Mouse (Mus musculus) granulocyte monocyte progenitor cell, adult 5-6 weeks (primary cell): ENCODE data around the gene Eea1. TPM values are rescaled to one million over a fixed set of nuclear protein-coding genes. Genes with fewer than 3 reads are reported as not detected.
"Not testable (repeated sequence)": the region's sequence is repeated elsewhere in the genome, so short reads cannot be mapped to it uniquely, and the experiment has no call there.

Source experiments
- ATAC-seq: replicated peaks from 2 replicates; pipeline ENCODE4 v1.8.0; 2016; ENCODE audit warnings: mild to moderate bottlenecking, moderate TSS enrichment, inconsistent platforms; ENCODE audit not compliant: poor library complexity, severe bottlenecking
- total RNA-seq, 2 experiments: library from RNA; stranded (forward) in 1 of 2; stranded (reverse) in 1 of 2; fragments of 200-712, 200-1000 nt in 1 of 2; fragments of >200 nt in 1 of 2; fragmentation: Nextera tagmentation in 1 of 2; gene quantifications; 2 replicates each; pipeline ENCODE4 v1.2.3; 2014 to 2017

Eea1 gene
- total RNA-seq (2014; fragmentation: Nextera tagmentation) (18.9 and 24.7 TPM in 2 replicates), total RNA-seq (2017) (28.0 and 28.8 TPM in 2 replicates)

DNA sequence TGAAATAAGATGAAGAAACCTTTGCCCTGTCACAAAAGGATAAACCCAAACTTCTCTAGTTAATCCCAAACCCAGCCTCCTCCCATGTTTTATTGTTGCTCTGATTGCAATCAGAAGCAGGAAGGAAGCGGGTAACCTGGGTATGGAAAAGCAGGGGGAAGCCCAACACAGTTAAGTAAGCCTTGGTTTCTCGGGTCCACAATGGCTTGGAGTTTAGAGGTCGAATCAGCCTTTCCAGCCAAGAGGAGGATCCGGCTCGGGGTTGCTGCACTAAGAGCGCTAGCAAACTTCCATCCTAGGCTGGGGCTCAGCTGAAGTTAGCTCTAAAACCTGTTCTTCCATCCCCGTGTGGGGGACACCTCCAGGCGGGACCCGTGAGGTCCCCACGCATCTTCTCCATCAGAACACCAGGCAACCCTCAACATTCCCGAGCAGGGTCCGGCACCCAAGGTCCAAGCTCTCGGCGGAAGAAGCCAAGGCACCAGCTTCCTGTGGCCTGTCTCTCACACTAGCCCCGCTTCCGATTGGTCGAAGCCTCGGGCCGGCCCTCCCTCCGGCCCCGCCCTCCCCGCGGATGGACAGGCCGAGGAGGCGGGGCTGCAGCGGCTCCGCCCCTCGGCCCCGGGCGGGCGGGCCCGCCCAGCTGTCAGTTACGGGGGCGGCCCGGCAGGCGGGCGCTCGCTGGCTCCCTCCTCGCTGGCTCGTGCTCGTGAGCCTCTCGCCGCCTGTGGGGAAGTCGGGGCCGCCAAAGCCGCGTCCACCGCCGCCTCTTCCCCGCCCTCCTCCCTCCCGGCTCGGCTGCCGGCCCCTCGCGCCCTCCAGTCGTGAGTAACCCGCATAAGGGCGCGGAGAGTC, at the start of gene Eea1:
TSS of gene Eea1 (plus strand) at position 605 of the 855 bp plus-strand sequence.
- ATAC-seq: peak; percentile 88

GRCm38 (mm10) chr10:95891214-95891960, 49.1 kb upstream of the Eea1 start:
- ATAC-seq: no peak

- ATAC-seq: no peak
These were observed 48.3 kb upstream of the Eea1 start for GRCm38 (mm10) chr10:95892132-95892531.

DNA sequence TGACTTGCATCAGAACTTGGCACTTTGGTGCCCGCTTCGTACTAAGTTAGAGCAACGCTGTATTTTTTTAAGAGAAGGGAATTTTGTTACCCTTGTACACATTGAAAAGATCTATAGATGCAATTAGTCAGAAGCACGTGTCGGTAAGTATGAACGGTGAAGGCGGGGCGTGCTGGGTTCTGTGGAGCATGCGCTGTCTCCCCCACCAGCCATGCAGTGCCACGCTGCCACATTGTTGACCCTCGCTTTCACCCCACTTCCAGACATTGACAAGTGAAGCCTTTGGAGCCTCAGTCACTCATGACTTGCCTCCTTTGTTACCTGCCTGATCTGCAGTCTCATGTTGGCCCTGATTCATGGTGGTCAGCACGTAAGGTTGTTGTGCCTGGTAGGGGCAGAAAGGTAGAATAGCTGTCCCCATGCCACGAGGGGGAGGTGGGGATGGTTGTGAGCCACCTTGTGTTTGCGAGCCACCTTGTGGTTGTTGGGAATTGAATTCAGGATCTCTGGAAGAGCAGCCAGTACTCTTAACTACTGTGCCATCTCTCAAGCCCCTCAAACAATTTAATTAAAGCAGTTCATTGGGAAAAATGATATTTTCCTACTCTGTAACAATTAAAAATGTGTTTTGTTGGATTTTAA, 47.0 kb upstream of the Eea1 start:
- no peak for ATAC-seq

DNA sequence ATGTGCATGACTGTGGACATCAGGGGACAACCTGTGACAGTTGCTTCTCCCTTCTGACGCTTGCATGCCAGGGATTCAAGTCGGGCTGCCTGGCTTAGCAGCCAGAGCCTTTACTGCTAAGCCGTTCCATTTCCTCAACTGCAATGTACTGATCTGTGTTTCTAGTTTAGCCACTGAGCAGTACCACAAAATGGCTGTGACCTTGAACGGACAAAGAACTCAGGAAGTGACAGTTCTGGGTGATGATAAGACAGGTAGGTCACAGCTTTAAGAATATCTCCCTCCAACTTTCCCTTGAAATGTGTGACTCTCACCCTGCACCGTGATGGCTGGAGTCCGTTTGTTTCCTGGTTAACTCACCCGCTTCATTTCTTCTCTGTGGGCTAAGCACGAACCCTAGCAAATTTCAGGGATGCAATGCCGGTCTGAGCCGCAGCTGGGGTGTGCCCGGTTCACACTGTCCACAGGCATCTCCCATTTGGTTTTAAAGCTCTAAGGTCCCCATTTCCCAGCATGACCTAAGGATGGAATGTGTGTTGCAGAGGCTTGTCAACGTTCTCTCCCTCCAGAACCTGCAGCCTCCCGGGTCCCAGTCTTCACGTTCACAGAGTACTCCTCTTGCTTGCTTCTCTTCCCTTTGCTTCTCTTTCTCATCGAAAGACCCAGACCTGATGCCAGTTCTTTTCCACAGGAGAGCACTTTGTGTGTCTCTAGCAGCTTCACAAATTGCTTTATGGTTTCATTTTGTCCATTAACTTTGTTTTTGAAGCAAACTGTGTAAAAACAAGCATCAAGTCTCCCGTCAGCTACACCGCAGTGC, 46.2 kb upstream of the Eea1 start:
- peak; percentile 19 for ATAC-seq

- peak; percentile 69 for ATAC-seq
These were observed 45.5 kb upstream of the Eea1 start for GRCm38 (mm10) chr10:95894856-95895386.

DNA sequence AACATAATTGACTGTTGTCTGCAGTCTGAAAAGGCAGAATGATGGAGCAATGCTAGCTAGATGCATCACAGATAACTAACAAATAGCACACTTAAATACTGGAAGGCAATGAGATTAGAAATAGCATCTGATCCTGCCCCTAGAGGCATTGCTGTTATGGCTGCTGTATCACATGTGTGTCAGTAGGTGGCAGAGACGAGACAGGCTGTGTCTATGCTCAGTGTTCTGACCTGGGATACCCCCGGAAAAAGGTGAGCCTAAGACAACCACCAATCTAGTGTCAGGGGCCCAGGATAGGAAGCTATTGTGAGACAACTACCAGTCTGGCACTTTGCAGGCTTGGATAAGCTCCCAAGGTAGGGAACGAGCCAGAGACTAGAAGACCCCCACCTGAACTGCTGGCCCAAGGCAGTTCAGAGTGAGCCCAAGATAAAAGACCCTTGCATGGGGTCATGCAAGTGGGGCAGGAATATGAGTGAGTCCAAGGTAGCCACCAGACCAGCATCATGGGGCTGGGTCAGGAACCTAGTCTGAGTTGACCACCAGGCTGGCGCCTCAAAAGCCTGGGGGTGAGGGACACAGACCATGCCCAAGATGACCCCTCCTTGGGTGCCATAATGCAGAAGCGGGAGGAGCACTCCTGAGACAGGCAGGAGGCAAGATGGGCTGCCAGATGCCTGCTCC, 41.8 kb upstream of the Eea1 start:
- peak; percentile 68 for ATAC-seq

- no peak for ATAC-seq
These were observed 35.8 kb upstream of the Eea1 start for GRCm38 (mm10) chr10:95904668-95905067.

GRCm38 (mm10) chr10:95909246-95909909, 31.1 kb upstream of the Eea1 start:
- ATAC-seq: no peak

DNA sequence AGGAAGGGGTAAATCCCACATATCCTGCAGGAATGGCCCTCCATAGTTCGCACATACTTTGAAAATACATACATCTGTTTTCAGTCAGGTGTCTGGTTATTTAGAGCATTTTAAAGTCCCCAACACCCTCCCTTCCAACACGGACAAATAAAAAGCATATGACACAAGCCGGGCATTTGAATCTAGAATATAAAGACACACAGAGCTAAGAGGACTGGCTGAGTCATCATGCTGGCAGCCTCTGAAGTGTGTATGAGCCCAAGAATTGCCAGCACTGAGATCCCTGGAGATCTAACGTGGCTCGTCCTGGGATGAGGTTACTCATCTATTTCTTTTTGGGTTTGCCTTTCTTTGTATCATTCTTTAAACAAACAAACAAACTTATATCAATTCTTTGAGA, 29.4 kb upstream of the Eea1 start:
- no peak for ATAC-seq

GRCm38 (mm10) chr10:95914434-95915174, 25.8 kb upstream of the Eea1 start:
- ATAC-seq: no peak

- ATAC-seq: no peak
These were observed 21.7 kb upstream of the Eea1 start for GRCm38 (mm10) chr10:95918716-95919115.

DNA sequence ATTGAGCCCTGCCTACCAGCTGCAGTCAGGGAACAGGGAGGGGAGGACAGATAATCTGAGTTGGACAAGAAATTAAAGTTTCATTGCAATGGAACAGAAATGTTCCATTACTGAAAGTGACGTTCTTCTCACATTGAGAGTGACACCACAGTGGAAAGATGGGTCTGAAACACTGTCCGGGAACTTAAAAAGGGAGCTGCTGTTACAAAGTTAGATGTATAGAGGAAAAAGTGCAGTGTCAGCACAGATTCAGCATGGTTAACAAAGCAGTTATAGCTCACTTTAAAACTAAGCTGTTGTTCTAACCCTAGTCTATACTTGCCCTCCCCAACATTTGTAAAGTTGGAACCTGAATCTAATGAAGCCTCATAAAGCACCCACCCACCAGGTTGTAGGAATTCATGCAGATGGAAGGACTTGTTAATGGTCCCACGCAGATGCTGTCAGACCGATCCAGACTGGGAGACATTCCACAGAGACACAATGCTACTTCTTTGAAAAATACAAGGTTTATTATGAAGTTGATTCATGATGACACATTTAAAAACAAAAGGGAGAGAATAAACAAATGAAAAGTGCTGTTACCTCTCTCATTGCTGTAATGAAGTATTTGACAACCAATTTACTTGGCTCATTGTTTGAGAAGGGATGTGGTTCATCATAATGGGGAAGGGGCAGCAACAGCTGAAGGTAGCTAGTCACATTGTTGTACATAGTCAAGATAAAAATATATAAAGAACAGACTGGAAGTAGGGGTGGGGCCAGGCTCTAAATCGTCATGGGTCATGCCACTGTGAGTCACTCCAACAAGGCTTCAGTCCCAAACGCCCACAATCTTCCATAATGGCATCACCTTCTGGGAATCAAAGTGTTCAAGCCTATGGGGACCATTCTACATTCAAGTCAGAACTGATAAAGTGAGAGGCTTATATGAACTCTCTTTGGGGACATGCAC, 16.9 kb upstream of the Eea1 start:
- no peak for ATAC-seq

GRCm38 (mm10) chr10:95933631-95934030, 6.8 kb upstream of the Eea1 start:
- not testable (repeated sequence) for ATAC-seq

DNA sequence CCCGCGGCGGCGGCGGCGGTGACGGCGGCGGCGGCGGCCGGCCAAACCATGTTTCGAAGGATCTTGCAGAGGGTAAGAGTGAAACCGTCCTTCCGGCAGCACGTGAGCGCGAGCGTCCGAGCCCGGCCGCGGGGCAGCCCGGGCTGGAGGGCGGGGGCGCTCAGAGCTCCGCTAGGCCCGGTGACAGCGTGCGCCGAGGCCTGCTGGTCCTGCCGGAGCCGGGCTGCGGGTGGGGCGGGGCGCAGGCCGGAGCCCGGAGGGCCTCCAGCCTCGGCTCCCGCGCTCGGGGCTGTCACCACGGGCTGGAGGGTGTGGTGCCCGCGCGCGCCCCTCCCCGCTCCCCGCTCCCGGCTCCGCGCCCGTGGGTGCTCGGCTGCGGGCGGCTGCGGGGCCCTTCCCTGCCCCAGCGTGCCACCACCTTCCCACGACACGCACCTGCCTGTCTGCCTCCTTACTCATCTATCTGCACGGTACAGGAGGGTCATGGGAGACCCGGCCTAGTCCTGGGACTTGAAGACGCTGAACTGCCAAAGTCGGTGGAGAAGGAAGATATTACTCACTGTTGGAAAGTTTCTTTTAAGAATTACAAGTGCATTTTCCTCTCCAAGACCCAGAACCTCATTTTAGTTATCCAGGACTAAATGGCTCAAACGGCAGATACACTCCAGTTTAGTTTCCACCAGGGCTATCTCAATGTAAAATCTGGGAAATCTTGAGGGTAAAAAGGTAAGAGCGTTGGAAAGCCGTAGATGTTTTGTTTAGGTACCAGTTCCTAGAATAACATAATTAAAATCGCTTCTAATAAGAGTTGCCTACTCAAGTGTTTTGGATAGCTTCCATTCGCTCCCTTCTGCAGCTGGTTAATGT, 684 bp downstream of the Eea1 start:
- ATAC-seq: peak; percentile 45
